Mouse (Mus musculus): Measurements from ENCODE around the gene Ccdc39. TPM values are rescaled to one million over a fixed set of nuclear protein-coding genes. Genes with fewer than 3 reads are reported as not detected.

Gene Ccdc39
- polyA plus RNA-seq, 1 experiment from 2014 or later: 6.7 TPM

GRCm38 (mm10) chr3:33824135-33824946 is 19.8 kb downstream of the Ccdc39 start:
- ATAC-seq (ENCODE audit: insufficient number of reproducible peaks, low FRiP score, low TSS enrichment, low read depth): no peak
- DNase-seq (ENCODE audit: low spot score): no peak
- 47% methylated on average over 9 of the region's 9 CpGs for WGBS

DNA sequence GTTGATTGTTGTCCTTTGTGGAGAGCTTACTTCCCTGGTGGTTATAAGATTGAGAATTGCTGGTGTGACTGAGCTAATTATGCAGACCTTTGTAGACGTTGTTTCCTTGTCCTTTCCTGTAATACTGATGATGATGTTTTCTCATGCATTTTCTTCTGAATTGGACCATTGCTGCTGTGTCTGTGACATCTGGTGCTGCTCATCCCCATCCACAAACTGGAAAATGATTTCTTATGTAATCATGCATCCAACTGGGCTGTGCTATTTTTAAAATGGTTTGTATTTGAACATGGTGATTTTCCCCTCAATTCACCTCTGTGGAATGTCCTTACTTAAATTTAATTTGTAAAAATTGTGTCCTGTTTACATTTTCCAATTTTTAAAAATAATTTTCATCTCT is 37.0 kb downstream of the Ccdc39 start:
- no peak for DNase-seq (ENCODE audit: low spot score)
- H3K4me3 ChIP-seq (ENCODE audit: low read depth, low read length): no peak overlapping the region
- H3K36me3 ChIP-seq (ENCODE audit: control insufficient read depth, insufficient read depth, low read length): peaks cover 12% of the 10 kb centered on the region; the same call in 1 of the 2 replicates

More at GRCm38 (mm10) chr3:33824135-33824946, 19.8 kb downstream of the Ccdc39 start:
- no peak overlapping the region for H3K27ac ChIP-seq (replicated peaks; ENCODE audit: low read depth, low read length)
- no peaks in the 10 kb centered on the region for H3K27me3 ChIP-seq (ENCODE audit: control insufficient read depth, insufficient read depth, low read length)
- no peak overlapping the region for H3K4me2 ChIP-seq (ENCODE audit: low read depth, severe bottlenecking)
- no peaks in the 10 kb centered on the region for H3K4me1 ChIP-seq (ENCODE audit: control insufficient read depth, insufficient read depth, low read length)
- no peak overlapping the region for H3K9ac ChIP-seq (ENCODE audit: low read length)
- H3K9me3 ChIP-seq (ENCODE audit: control insufficient read depth, low read length): no peaks in the 10 kb centered on the region
- H3K4me3 ChIP-seq (ENCODE audit: low read depth, low read length): no peak overlapping the region
- no peaks in the 10 kb centered on the region for H3K36me3 ChIP-seq (ENCODE audit: control insufficient read depth, insufficient read depth, low read length)

GRCm38 (mm10) chr3:33800513-33800820 is 43.6 kb downstream of the Ccdc39 start:
- Histone ChIP-seq H3K4me2 (ENCODE audit: low read depth, severe bottlenecking) (peak overlapping the region; percentile 55), H3K27me3 (ENCODE audit: control insufficient read depth, insufficient read depth, low read length) (no peaks in the 10 kb centered on the region), H3K9ac (ENCODE audit: low read length) (peak overlapping the region; percentile 96), H3K4me1 (ENCODE audit: control insufficient read depth, insufficient read depth, low read length) (0 out of 2 replicates have a peak, but pooled peaks cover 5% of the 10 kb centered on the region), H3K4me3 (ENCODE audit: low read depth, low read length) (peak overlapping the region; percentile 92), H3K9me3 (ENCODE audit: control insufficient read depth, low read length) (no peaks in the 10 kb centered on the region), H3K36me3 (ENCODE audit: control insufficient read depth, insufficient read depth, low read length) (peaks cover 8% of the 10 kb centered on the region; the same call in 1 of the 2 replicates), H3K27ac (replicated peaks; ENCODE audit: low read depth, low read length) (peak overlapping the region; percentile 95)
- ATAC-seq (ENCODE audit: insufficient number of reproducible peaks, low FRiP score, low TSS enrichment, low read depth) (peak; percentile 35; the same call in 1 of the 2 replicates), DNase-seq (ENCODE audit: low spot score) (no peak)
- WGBS: under 1% methylated on average over 16 of the region's 16 CpGs

More for the DNA sequence above, 37.0 kb downstream of the Ccdc39 start:
- Histone ChIP-seq H3K9ac (ENCODE audit: low read length) (no peak overlapping the region), H3K4me2 (ENCODE audit: low read depth, severe bottlenecking) (no peak overlapping the region), H3K9me3 (ENCODE audit: control insufficient read depth, low read length) (no peaks in the 10 kb centered on the region), H3K27ac (replicated peaks; ENCODE audit: low read depth, low read length) (no peak overlapping the region), H3K27me3 (ENCODE audit: control insufficient read depth, insufficient read depth, low read length) (no peaks in the 10 kb centered on the region), H3K4me1 (ENCODE audit: control insufficient read depth, insufficient read depth, low read length) (no peaks in the 10 kb centered on the region)
- WGBS: 82% methylated on average over 1 of the region's 1 CpGs
- no peak for ATAC-seq (ENCODE audit: insufficient number of reproducible peaks, low FRiP score, low TSS enrichment, low read depth)

- no peaks in the 10 kb centered on the region for H3K9me3 ChIP-seq (ENCODE audit: control insufficient read depth, low read length)
- no peaks in the 10 kb centered on the region for H3K27me3 ChIP-seq (ENCODE audit: control insufficient read depth, insufficient read depth, low read length)
- peak within 1 kb of the TSS; percentile 96 for H3K9ac ChIP-seq (ENCODE audit: low read length)
- ATAC-seq (ENCODE audit: insufficient number of reproducible peaks, low FRiP score, low TSS enrichment, low read depth) (peak; percentile 99), DNase-seq (ENCODE audit: low spot score) (peak; percentile 98)
- WGBS: under 1% methylated on average over 84 of the region's 90 CpGs
- H3K4me3 ChIP-seq (ENCODE audit: low read depth, low read length): peak within 1 kb of the TSS; percentile 92
- H3K27ac ChIP-seq (replicated peaks; ENCODE audit: low read depth, low read length): peak within 1 kb of the TSS; percentile 95
- H3K4me1 ChIP-seq (ENCODE audit: control insufficient read depth, insufficient read depth, low read length): 0 out of 2 replicates have a peak, but pooled peaks cover 5% of the 10 kb centered on the region
- H3K4me2 ChIP-seq (ENCODE audit: low read depth, severe bottlenecking): peak within 1 kb of the TSS; percentile 55
- H3K36me3 ChIP-seq (ENCODE audit: control insufficient read depth, insufficient read depth, low read length): peaks cover 5% of the 10 kb centered on the region; the same call in 1 of the 2 replicates
Measured at GRCm38 (mm10) chr3:33799617-33800512, 44.2 kb downstream of the Ccdc39 start, which contains the start of gene Ttc14. Ttc14 (plus strand) TSS chr3:33799832.

- DNase-seq (ENCODE audit: low spot score) (no peak), ATAC-seq (ENCODE audit: insufficient number of reproducible peaks, low FRiP score, low TSS enrichment, low read depth) (no peak)
- Histone ChIP-seq H3K36me3 (ENCODE audit: control insufficient read depth, insufficient read depth, low read length) (no peaks in the 10 kb centered on the region), H3K4me1 (ENCODE audit: control insufficient read depth, insufficient read depth, low read length) (no peaks in the 10 kb centered on the region), H3K9ac (ENCODE audit: low read length) (no peak overlapping the region), H3K27me3 (ENCODE audit: control insufficient read depth, insufficient read depth, low read length) (no peaks in the 10 kb centered on the region), H3K4me2 (ENCODE audit: low read depth, severe bottlenecking) (no peak overlapping the region), H3K9me3 (ENCODE audit: control insufficient read depth, low read length) (no peaks in the 10 kb centered on the region), H3K27ac (replicated peaks; ENCODE audit: low read depth, low read length) (no peak overlapping the region), H3K4me3 (ENCODE audit: low read depth, low read length) (no peak overlapping the region)
Measured at GRCm38 (mm10) chr3:33790975-33791374, 53.1 kb downstream of the Ccdc39 start.

Other genes starting within 250 kb of the Ccdc39 start
- gene Ttc14, start 44.5 kb downstream of the Ccdc39 start, polyA plus RNA-seq (2014; fragmentation: Nextera tagmentation; extraction: Ambion mirVana): 62.0 and 64.1 TPM in 2 replicates
- gene Fxr1, start 175.6 kb upstream of the Ccdc39 start, polyA plus RNA-seq (2014; fragmentation: Nextera tagmentation; extraction: Ambion mirVana): 81.0 and 90.1 TPM in 2 replicates
- 155 and 167 TPM in 2 replicates for gene Dnajc19, start 237.0 kb upstream of the Ccdc39 start, polyA plus RNA-seq (2014; fragmentation: Nextera tagmentation; extraction: Ambion mirVana)